Mouse (Mus musculus) CH12.LX (cell line): ENCODE measurements at regions not wholly inside any gene's neighbourhood (a gene's known extent, or its start where the extent isn't known, plus 50 kb on each side); places are given as distances from the start of the nearest gene placed in this dataset.

Experiments
- DNase-seq: peaks from one replicate; pipeline ENCODE4 v3.0.0-alpha.2; 2013; ENCODE audit errors: extremely low read depth
- H3K27ac ChIP-seq: 2 replicates; pipeline ENCODE4 v1.5.1; 2012; ENCODE audit warnings: low read depth, mild to moderate bottlenecking, control low read depth, moderate library complexity; ENCODE audit not compliant: insufficient read depth
- H3K27me3 ChIP-seq: replicated peaks from 2 replicates; pipeline ENCODE3; 2012; ENCODE audit warnings: inconsistent platforms
- H3K36me3 ChIP-seq, 2 experiments: replicated peaks in 1 of 2; 2 replicates each; pipeline versions ENCODE3 to v1.6.1; 2012; ENCODE audit warnings: inconsistent platforms in 1 of 2, low read length in 1 of 2, mild to moderate bottlenecking in 1 of 2, mixed read lengths in 1 of 2, moderate library complexity in 1 of 2; ENCODE audit not compliant: control insufficient read depth in 1 of 2, insufficient read depth in 1 of 2
- H3K4me1 ChIP-seq, 2 experiments: 2 replicates each; pipeline ENCODE4 v1.6.1; 2012; ENCODE audit warnings: inconsistent platforms in 1 of 2, moderate library complexity in 1 of 2; ENCODE audit not compliant: insufficient read depth in 2 of 2, control insufficient read depth in 1 of 2
- H3K4me2 ChIP-seq: 2 replicates; pipeline ENCODE4 v1.6.1; 2012; ENCODE audit warnings: low read depth, mild to moderate bottlenecking, control low read depth; ENCODE audit not compliant: poor library complexity, insufficient read depth, severe bottlenecking
- H3K4me3 ChIP-seq, 3 experiments: fragments of 150-350 bp in 1 of 3; sonication (generic) in 1 of 3; replicated peaks in 1 of 3; 2 replicates each; pipeline versions ENCODE3 to v1.5.1; 2011 to 2012; ENCODE audit warnings: low read depth in 2 of 3, low read length in 2 of 3, mild to moderate bottlenecking in 2 of 3, moderate library complexity in 2 of 3, control low read depth in 1 of 3, improper control_type of control experiment in 1 of 3, inconsistent platforms in 1 of 3, mixed read lengths in 1 of 3; ENCODE audit not compliant: poor library complexity in 1 of 3
- H3K79me2 ChIP-seq: replicated peaks from 2 replicates; pipeline ENCODE4 v1.6.1; 2012; ENCODE audit warnings: mild to moderate bottlenecking, moderate library complexity; ENCODE audit not compliant: control insufficient read depth, poor library complexity, insufficient read depth, severe bottlenecking; ENCODE audit errors: extremely low read depth
- H3K9ac ChIP-seq: 2 replicates; pipeline ENCODE4 v1.6.1; 2012; ENCODE audit warnings: low read depth, mild to moderate bottlenecking, control low read depth, moderate library complexity; ENCODE audit not compliant: insufficient read depth
- H3K9me3 ChIP-seq: replicated peaks from 2 replicates; pipeline ENCODE3; 2012; ENCODE audit warnings: low read length, inconsistent platforms, mixed read lengths
- CHD1 ChIP-seq: IDR thresholded peaks from 2 replicates; pipeline ENCODE4 v1.6.1; 2012; ENCODE audit warnings: low read depth, low read length, improper control_type of control experiment, inconsistent platforms
- CHD2 ChIP-seq: IDR thresholded peaks from 2 replicates; pipeline ENCODE4 v1.6.1; 2011; ENCODE audit warnings: low read length, improper control_type of control experiment
- CTCF ChIP-seq, 2 experiments: IDR thresholded peaks in 1 of 2; conservative IDR thresholded peaks in 1 of 2; 2 replicates each; pipeline ENCODE4 v1.5.1; 2011 to 2012; ENCODE audit warnings: low read depth in 2 of 2, low read length in 2 of 2, improper control_type of control experiment in 1 of 2, inconsistent platforms in 1 of 2, mild to moderate bottlenecking in 1 of 2, moderate library complexity in 1 of 2
- ELF1 ChIP-seq: IDR thresholded peaks from 2 replicates; pipeline ENCODE4 v1.6.1; 2014; ENCODE audit warnings: low read depth, mild to moderate bottlenecking, inconsistent platforms, low read length, improper control_type of control experiment
- EP300 ChIP-seq: IDR thresholded peaks from 2 replicates; pipeline ENCODE4 v1.6.1; 2011; ENCODE audit warnings: low read length, improper control_type of control experiment
- ETS1 ChIP-seq: conservative IDR thresholded peaks from 2 replicates; pipeline ENCODE4 v1.6.1; 2012; ENCODE audit warnings: low read depth, mild to moderate bottlenecking, inconsistent platforms, low read length, improper control_type of control experiment, moderate library complexity
- GABPA ChIP-seq: IDR thresholded peaks from 2 replicates; pipeline ENCODE4 v1.6.1; 2012; ENCODE audit warnings: low read depth, low read length, improper control_type of control experiment, inconsistent platforms; ENCODE audit not compliant: insufficient replicate concordance
- HCFC1 ChIP-seq: IDR thresholded peaks from 2 replicates; pipeline ENCODE4 v1.6.1; 2012; ENCODE audit warnings: low read depth, mild to moderate bottlenecking, inconsistent platforms, low read length, improper control_type of control experiment
- IRF4 ChIP-seq: IDR thresholded peaks from 2 replicates; pipeline ENCODE4 v1.6.1; 2014; ENCODE audit warnings: low read depth, mild to moderate bottlenecking, inconsistent platforms, low read length, improper control_type of control experiment
- JUND ChIP-seq: conservative IDR thresholded peaks from 2 replicates; pipeline ENCODE4 v1.6.1; 2011; ENCODE audit warnings: low read depth, low read length, improper control_type of control experiment
- KAT2A ChIP-seq: IDR thresholded peaks from 2 replicates; pipeline ENCODE4 v1.6.1; 2012; ENCODE audit warnings: low read length, improper control_type of control experiment, inconsistent platforms; ENCODE audit not compliant: insufficient replicate concordance
- NRF1 ChIP-seq: IDR thresholded peaks from 2 replicates; pipeline ENCODE4 v1.6.1; 2014; ENCODE audit warnings: low read depth, mild to moderate bottlenecking, inconsistent platforms, low read length, improper control_type of control experiment, moderate library complexity
- POLR2AphosphoS2 ChIP-seq: IDR thresholded peaks from 2 replicates; pipeline ENCODE4 v1.6.1; 2011; ENCODE audit warnings: low read depth, low read length, improper control_type of control experiment
- RAD21 ChIP-seq: IDR thresholded peaks from 2 replicates; pipeline ENCODE4 v1.6.1; 2011; ENCODE audit warnings: low read depth, mild to moderate bottlenecking, low read length, improper control_type of control experiment, moderate library complexity
- RCOR1 ChIP-seq: conservative IDR thresholded peaks from 2 replicates; pipeline ENCODE4 v1.6.1; 2012; ENCODE audit warnings: low read depth, mild to moderate bottlenecking, inconsistent platforms, low read length, improper control_type of control experiment
- SIN3A ChIP-seq: IDR thresholded peaks from 2 replicates; pipeline ENCODE4 v1.6.1; 2012; ENCODE audit warnings: low read length, improper control_type of control experiment, inconsistent platforms
- TBP ChIP-seq: conservative IDR thresholded peaks from 2 replicates; pipeline ENCODE4 v1.6.1; 2011; ENCODE audit warnings: low read depth, low read length, improper control_type of control experiment
- TCF12 ChIP-seq: IDR thresholded peaks from 2 replicates; pipeline ENCODE4 v1.6.1; 2014; ENCODE audit warnings: low read depth, mild to moderate bottlenecking, inconsistent platforms, low read length, improper control_type of control experiment
- USF1 ChIP-seq: IDR thresholded peaks from 2 replicates; pipeline ENCODE4 v1.6.1; 2014; ENCODE audit warnings: low read depth, mild to moderate bottlenecking, inconsistent platforms, low read length, improper control_type of control experiment
- ZC3H11A ChIP-seq: IDR thresholded peaks from 2 replicates; pipeline ENCODE4 v1.6.1; 2012; ENCODE audit warnings: low read depth, mild to moderate bottlenecking, inconsistent platforms, low read length, improper control_type of control experiment
- ZKSCAN1 ChIP-seq: IDR thresholded peaks from 2 replicates; pipeline ENCODE4 v1.6.1; 2012; ENCODE audit warnings: low read depth, inconsistent platforms, low read length, improper control_type of control experiment, borderline replicate concordance
- dilution Hi-C: fragments of 300-500 bp; cut with MboI; formaldehyde crosslinking; loops from 2 replicates; pipeline ENCODE4 v1.14.3; 2020; ENCODE audit warnings: low sequenced_read_pairs; ENCODE audit not compliant: extremely low pct_unique_long_range_greater_than_20kb, extremely low pct_ligation_motif_present
- in situ Hi-C: fragments of 300-500 bp; cut with MboI; formaldehyde crosslinking; loops from 3 replicates; pipeline ENCODE4 v1.14.3; 2019; ENCODE audit warnings: low sequenced_read_pairs, low pct_ligation_motif_present, low pct_unique_long_range_greater_than_20kb, mixed read lengths

DNA sequence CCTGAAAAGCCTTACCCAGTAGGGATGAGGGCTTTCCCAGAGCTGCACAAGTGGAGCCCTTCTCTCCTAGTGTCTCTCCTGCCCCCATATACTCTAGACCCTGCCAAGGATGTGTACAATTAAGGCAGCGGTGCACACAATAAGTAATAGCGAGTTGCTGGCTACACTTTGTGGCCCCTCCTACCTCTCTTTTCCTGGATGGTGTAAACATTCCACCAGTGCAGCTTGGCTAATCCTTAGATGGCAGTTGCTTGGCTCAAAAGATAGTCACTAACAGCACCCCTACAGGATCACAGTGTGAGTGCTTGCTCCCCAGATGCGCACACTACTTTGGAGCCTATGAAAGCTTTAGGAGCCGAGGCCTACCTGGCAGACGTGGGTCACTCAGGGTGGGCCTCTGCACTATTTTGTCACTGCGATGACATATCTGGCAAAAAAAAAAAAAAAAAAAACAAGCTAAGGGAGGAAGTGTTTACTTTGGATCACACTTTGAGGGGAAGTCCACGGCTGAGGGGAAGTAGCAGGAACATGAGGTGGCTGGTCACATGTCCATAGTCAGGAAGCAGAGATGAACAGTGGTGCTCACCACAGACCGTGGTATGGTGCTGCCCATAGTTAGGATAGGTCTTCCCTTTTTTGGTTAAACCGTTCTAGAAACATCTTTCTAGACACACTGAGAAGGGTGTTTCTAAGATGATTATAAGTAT lies 57.6 kb upstream of the Ampd3 start:
- Histone ChIP-seq H3K4me1 (peaks cover 0 to 12% of the 10 kb centered on the region in 2 experiments; a peak in 3 of 4 replicates), H3K27ac (no peak overlapping the region), H3K4me3 (no peak overlapping the region), H3K79me2 (no peaks in the 10 kb centered on the region), H3K4me2 (no peak overlapping the region), H3K27me3 (peaks cover 8% of the 10 kb centered on the region), H3K9me3 (peaks cover 11% of the 10 kb centered on the region), H3K9ac (no peak overlapping the region), H3K36me3 (no peaks in the 10 kb centered on the region)
- in situ Hi-C loops = loop anchor here (10.0 kb wide), 1 partner anchor 214 kb away; no protein-coding TSS in a partner anchor
- DNase-seq = no peak
- dilution Hi-C loops = no loop called here
- TF ChIP-seq IRF4 = no peak

DNA sequence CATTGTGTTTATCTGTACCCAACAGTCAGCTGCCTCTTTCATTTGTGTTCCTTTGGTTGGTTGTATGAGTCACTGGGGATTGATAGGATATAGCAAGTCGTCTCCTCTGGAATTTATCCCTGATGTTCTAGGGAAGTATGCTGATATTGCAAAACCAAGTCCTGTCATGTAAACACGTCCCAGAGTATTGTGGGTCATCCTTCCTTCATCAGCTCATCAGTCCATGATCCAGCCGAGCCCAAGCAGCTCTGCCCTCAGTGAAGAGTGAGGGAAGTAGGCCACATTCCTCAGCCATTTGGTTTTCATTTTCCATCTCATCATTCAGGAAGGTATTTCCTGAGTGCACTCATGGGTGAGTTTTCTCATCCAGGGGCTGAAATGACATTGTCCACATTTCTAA lies 54.3 kb upstream of the Ampd3 start:
- H3K9me3 ChIP-seq = peaks cover 10% of the 10 kb centered on the region
- H3K4me1 ChIP-seq = no peaks in the 10 kb centered on the region; a peak in 1 of 4 replicates
- H3K4me3 ChIP-seq = no peak overlapping the region
- no peak for DNase-seq
- dilution Hi-C loops = no loop called here
- H3K27me3 ChIP-seq = peaks cover 13% of the 10 kb centered on the region
- no peaks in the 10 kb centered on the region for H3K36me3 ChIP-seq
- no peak overlapping the region for H3K27ac ChIP-seq
- in situ Hi-C loops = loop anchor here (10.0 kb wide), 1 partner anchor 211 kb away; no protein-coding TSS in a partner anchor
- H3K4me2 ChIP-seq = no peak overlapping the region
- H3K9ac ChIP-seq = no peak overlapping the region
- TF ChIP-seq CTCF (conservative IDR thresholded peaks at IDR 0.05 in 1 of 2, IDR thresholded peaks at IDR 0.05 in 1 of 2; ENCODE audit: low read depth in 2 of 2, low read length in 2 of 2) = no peak
- no peak for TF ChIP-seq KAT2A
- TF ChIP-seq POLR2AphosphoS2 = no peak
- no peak for TF ChIP-seq ETS1
- no peak for TF ChIP-seq GABPA
- no peak for TF ChIP-seq TBP
- no peak for TF ChIP-seq HCFC1
- no peak for TF ChIP-seq ELF1
- no peak for TF ChIP-seq SIN3A
- no peak for TF ChIP-seq JUND
- no peak for TF ChIP-seq RAD21
- no peak for TF ChIP-seq EP300
- TF ChIP-seq CHD2 = no peak
- TF ChIP-seq RCOR1 = no peak
- no peak for TF ChIP-seq TCF12
- no peak for TF ChIP-seq ZKSCAN1
- no peak for TF ChIP-seq USF1
- TF ChIP-seq CHD1 = no peak
- no peak for TF ChIP-seq NRF1
- TF ChIP-seq ZC3H11A = no peak
- no peaks in the 10 kb centered on the region for H3K79me2 ChIP-seq
